ENCODE assay signal across 7 mouse cellular contexts in genomic region chr7:113961500-113961895, GRCm38 (mm10).
A peak's percentile ranks its signal among the peaks of the same experiment; 100 is the strongest.
DNase-seq lines count a peak whose midpoint lies in the region; ATAC-seq lines count a peak whose summit lies in the region.

No protein-coding gene starts in this region.

- intact Hi-C loops in left cerebral cortex, postnatal 4 days (cut with DNase I), result no loop called here

- DNase-seq in left cerebral cortex, adult 18-20 months (ENCODE audit: low spot score in 2 of 2), result peak; percentile 9 to 23
- DNase-seq in left cerebral cortex, adult 8-10 months (ENCODE audit: low spot score in 2 of 2), result no peak
- DNase-seq in cerebellum, postnatal 10 days, result peak; percentile 95 to 98
- DNase-seq in left cerebral cortex, postnatal 4 days, result peak; percentile 95
- no peak for DNase-seq in thymus, adult 18-20 months
- DNase-seq in spleen, adult 12 weeks (ENCODE audit: low spot score), result no peak

- peak; percentile 45; the same call in 1 of the 2 replicates for ATAC-seq in cerebellum, adult (ENCODE audit: insufficient number of reproducible peaks, low FRiP score, low TSS enrichment)

Comparison
In these comparisons a context has a peak if more than half of its experiments do, and no peak if none do; other contexts are left out.
1. DNase-seq: peak in left cerebral cortex, adult 18-20 months (2 of 2), cerebellum, postnatal 10 days (2 of 2) and left cerebral cortex, postnatal 4 days (single experiment); none in left cerebral cortex, adult 8-10 months (0 of 2), thymus, adult 18-20 months (0 of 2) and spleen, adult 12 weeks (single experiment).